Mouse (Mus musculus) heart, postnatal 0 days (tissue): ENCODE data around the gene Psma6. TPM values are rescaled to one million over a fixed set of nuclear protein-coding genes. Genes with fewer than 3 reads are reported as not detected.

ENCODE experiments used
- ATAC-seq: fragments of 200-750 bp; cut with Nextera tagmentation; 2 replicates; pipeline ENCODE4 v1.8.0; 2017; ENCODE audit warnings: low read depth, moderate number of reproducible peaks, moderate library complexity; ENCODE audit not compliant: insufficient read depth
- DNase-seq: peaks from one replicate; pipeline ENCODE4 v3.0.0-alpha.2; 2016; ENCODE audit warnings: low spot score
- H3K27ac ChIP-seq: fragments of 300-500 bp; sonication (generic); 2 replicates; pipeline ENCODE4 v1.5.1; 2014; ENCODE audit warnings: low read depth, mild to moderate bottlenecking
- H3K27me3 ChIP-seq: fragments of 300-500 bp; sonication (generic); 2 replicates; pipeline ENCODE4 v1.6.1; 2014; ENCODE audit warnings: low read length, mixed read lengths; ENCODE audit not compliant: control insufficient read depth, insufficient read depth
- H3K36me3 ChIP-seq: fragments of 300-500 bp; sonication (generic); replicated peaks from 2 replicates; pipeline ENCODE4 v1.6.1; 2014; ENCODE audit warnings: low read length, mixed read lengths; ENCODE audit not compliant: control insufficient read depth, insufficient read depth
- H3K4me1 ChIP-seq: fragments of 300-500 bp; sonication (generic); 2 replicates; pipeline ENCODE4 v1.6.1; 2014; ENCODE audit warnings: antibody characterized with exemption; ENCODE audit not compliant: control insufficient read depth, insufficient read depth
- H3K4me2 ChIP-seq: fragments of 300-500 bp; sonication (generic); 2 replicates; pipeline ENCODE4 v1.6.1; 2014; ENCODE audit warnings: low read depth, mild to moderate bottlenecking, low read length, moderate library complexity
- H3K4me3 ChIP-seq: fragments of 300-500 bp; sonication (generic); 2 replicates; pipeline ENCODE4 v1.5.1; 2014; ENCODE audit warnings: low read depth, low read length
- H3K9ac ChIP-seq: fragments of 300-500 bp; sonication (generic); replicated peaks from 2 replicates; pipeline ENCODE4 v1.6.1; 2014; ENCODE audit warnings: low read depth, low read length, mixed read lengths
- H3K9me3 ChIP-seq: fragments of 300-500 bp; sonication (generic); replicated peaks from 2 replicates; pipeline ENCODE4 v1.6.1; 2016; ENCODE audit warnings: low read length; ENCODE audit not compliant: control insufficient read depth
- CTCF ChIP-seq: IDR thresholded peaks from 2 replicates; pipeline ENCODE4 v1.5.1; 2016; ENCODE audit warnings: antibody characterized with exemption, control low read depth, low read depth
- EP300 ChIP-seq: IDR thresholded peaks from 2 replicates; pipeline ENCODE4 v1.6.1; 2016; ENCODE audit warnings: antibody characterized with exemption, low read depth
- WGBS: fragments of 180-500 bp; shearing (Covaris S2); extraction: QIAGEN DNeasy Blood & Tissue Kit; methylation state at CpG from one replicate; pipeline ENCODE4 v1.1.7; 2014; 5-methylcytosine and 5-hydroxymethylcytosine counted together
- polyA plus RNA-seq: library from polyadenylated mRNA; unstranded; fragments of >200 nt; fragmentation: Nextera tagmentation; extraction: Ambion mirVana; gene quantifications from 2 replicates; pipeline ENCODE4 v1.2.1, GENCODE M21; 2015
- total RNA-seq: library from RNA; depleted of rRNA; stranded (reverse); fragments of >200 nt; gene quantifications from 2 replicates; pipeline ENCODE4 v1.2.3, GENCODE M21; 2014; ENCODE audit warnings: low replicate concordance

Psma6 gene
- total and polyA plus RNA-seq, 2 experiments from 2014 or later: 75.8 to 383 TPM

DNA sequence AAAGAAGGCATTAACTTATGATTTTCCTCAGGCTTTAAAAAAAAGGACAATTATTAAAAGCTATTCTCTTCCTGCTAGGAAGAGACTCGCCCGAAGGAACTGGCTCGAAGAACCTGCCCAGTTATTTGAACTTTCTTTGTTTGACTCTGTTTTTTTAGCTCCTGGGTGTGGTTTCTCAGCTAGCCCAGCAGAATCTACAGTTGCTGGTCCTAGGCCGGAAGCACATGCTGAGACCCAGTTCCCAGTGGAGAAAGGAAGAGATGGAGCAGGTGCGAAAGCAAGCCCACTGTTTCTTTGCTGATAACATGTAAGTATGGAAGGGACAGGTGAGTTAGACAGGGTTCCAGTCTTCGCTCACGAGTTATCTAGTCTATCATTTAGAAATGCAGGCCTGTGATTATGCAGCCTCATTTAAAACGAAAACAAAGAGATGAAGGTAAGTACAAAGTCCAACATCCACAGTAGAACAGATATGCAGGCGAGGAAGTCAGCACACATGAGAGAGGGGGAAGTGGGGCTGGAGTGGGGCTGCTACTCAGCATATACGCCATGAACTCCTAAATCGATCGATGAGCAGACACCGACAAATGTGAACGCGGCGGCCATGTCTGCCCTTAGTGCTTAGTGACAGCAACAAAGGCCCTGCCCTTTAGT, 6.9 kb upstream of the Psma6 start:
- Histone ChIP-seq H3K4me2 (no peak overlapping the region), H3K9me3 (no peaks in the 10 kb centered on the region), H3K36me3 (0 out of 2 replicates have a peak, but pooled peaks cover 8% of the 10 kb centered on the region), H3K27ac (no peak overlapping the region), H3K4me1 (no peaks in the 10 kb centered on the region), H3K9ac (no peak overlapping the region), H3K4me3 (no peak overlapping the region), H3K27me3 (no peaks in the 10 kb centered on the region)
- 85% methylated on average over 16 of the region's 16 CpGs for WGBS
- DNase-seq: no peak
- no peak for TF ChIP-seq CTCF
- no peak for TF ChIP-seq EP300
- ATAC-seq: no peak

DNA sequence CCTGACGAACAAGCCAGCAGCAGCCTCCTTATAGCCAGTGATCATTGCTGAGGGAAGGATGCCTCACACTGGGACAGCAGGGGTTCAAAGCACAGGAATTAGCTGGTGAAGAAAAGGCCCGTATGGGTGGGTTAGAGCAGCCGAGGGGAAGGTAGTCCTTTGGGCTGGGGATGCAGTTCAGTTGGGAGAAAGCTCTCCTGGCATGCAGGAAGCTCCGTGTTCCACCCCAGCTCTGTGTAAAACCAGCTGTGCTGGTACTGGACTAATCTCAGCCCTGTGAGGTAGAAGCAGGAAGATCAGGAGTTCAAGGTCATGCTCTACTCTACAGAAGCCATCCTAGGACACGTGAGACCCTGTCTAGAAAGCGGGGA, 6.4 kb upstream of the Psma6 start:
- DNase-seq: no peak
- no peak overlapping the region for H3K9ac ChIP-seq
- TF ChIP-seq CTCF: no peak
- no peak for TF ChIP-seq EP300
- H3K9me3 ChIP-seq: no peaks in the 10 kb centered on the region
- H3K27ac ChIP-seq: no peak overlapping the region
- H3K27me3 ChIP-seq: no peaks in the 10 kb centered on the region
- H3K36me3 ChIP-seq: 0 out of 2 replicates have a peak, but pooled peaks cover 12% of the 10 kb centered on the region
- H3K4me2 ChIP-seq: no peak overlapping the region
- no peak for ATAC-seq
- no peaks in the 10 kb centered on the region for H3K4me1 ChIP-seq
- no peak overlapping the region for H3K4me3 ChIP-seq
- WGBS: 65% methylated on average over 6 of the region's 6 CpGs

DNA sequence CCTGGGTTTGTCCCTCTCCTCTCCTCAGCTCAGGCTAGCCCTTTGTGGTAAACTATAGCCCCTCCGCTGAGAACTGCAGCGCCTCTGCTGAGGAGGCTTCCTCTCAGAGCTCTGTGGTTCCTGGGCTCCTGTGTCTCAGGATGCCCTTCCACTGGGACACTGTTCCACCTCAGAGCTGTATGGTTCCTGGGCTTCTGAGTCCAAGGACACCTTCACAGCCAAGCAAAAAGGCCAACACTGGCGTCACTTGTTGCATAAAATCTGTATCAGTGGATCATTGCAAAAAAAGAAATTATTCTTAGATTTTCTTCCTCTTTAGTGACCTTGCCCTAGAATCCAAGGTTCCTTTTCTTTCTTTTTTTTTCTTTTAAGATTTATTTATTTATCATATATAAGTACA, 804 bp downstream of the Psma6 start:
- 87% methylated on average over 3 of the region's 3 CpGs for WGBS
- Histone ChIP-seq H3K9ac (no peak overlapping the region), H3K4me3 (no peak overlapping the region), H3K36me3 (0 out of 2 replicates have a peak, but pooled peaks cover 8% of the 10 kb centered on the region), H3K9me3 (no peaks in the 10 kb centered on the region), H3K27me3 (no peaks in the 10 kb centered on the region), H3K4me2 (no peak overlapping the region), H3K4me1 (no peaks in the 10 kb centered on the region; the same call in 1 of the 2 replicates), H3K27ac (no peak overlapping the region)
- ATAC-seq (no peak), DNase-seq (no peak)
- TF ChIP-seq EP300 (no peak), CTCF (no peak)

DNA sequence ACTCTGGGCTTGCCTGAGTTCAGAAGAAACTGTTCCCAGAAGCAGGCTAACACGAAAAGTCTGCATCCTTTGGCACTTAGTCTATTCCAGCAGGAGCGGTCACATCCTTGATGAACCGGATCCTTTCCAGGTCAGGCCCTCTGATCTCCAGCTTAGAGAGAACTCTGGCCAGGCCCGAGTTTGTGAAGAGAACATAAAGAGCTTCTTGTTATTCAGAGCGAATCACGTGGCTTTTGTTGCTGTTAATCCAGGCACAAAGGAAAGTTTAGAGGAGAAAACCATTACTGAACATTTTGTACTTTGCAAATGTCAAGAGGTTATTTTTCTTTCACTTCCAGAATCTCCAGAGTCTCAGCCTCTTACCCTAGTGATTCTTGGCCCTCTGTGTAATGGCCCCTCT, 1.9 kb downstream of the Psma6 start:
- no peak overlapping the region for H3K9ac ChIP-seq
- 72% methylated on average over 6 of the region's 6 CpGs for WGBS
- no peaks in the 10 kb centered on the region for H3K27me3 ChIP-seq
- no peak overlapping the region for H3K4me3 ChIP-seq
- no peak overlapping the region for H3K4me2 ChIP-seq
- TF ChIP-seq EP300: no peak
- no peak for TF ChIP-seq CTCF
- DNase-seq (no peak), ATAC-seq (no peak)
- 0 out of 2 replicates have a peak, but pooled peaks cover 8% of the 10 kb centered on the region for H3K36me3 ChIP-seq
- no peaks in the 10 kb centered on the region for H3K9me3 ChIP-seq
- peak overlapping the region; percentile 19; the same call in 1 of the 2 replicates for H3K27ac ChIP-seq
- H3K4me1 ChIP-seq: no peaks in the 10 kb centered on the region; the same call in 1 of the 2 replicates

DNA sequence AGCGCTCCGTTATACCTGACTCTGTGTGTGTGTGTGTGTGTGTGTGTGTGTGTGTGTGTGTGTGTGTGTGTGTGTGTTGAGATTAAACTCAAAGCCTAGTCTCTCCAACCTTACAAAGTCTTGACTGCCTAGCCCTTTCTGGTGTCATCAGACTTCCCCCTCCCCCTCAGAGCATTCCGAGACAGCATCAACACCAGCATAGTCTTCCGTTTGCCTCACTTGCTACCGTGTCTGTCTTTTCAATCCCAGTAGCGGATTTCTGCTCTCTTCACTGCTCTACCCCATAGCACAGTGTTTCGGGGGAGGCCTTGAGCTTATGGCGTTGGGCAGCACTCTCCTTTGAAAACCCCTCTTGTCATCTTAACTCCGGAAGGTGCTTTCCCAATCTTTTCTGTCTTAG, 2.4 kb downstream of the Psma6 start:
- Histone ChIP-seq H3K4me2 (no peak overlapping the region), H3K27me3 (no peaks in the 10 kb centered on the region), H3K36me3 (0 out of 2 replicates have a peak, but pooled peaks cover 8% of the 10 kb centered on the region), H3K4me3 (no peak overlapping the region), H3K27ac (peak overlapping the region; percentile 6; the same call in 1 of the 2 replicates), H3K4me1 (no peaks in the 10 kb centered on the region; the same call in 1 of the 2 replicates), H3K9me3 (no peaks in the 10 kb centered on the region), H3K9ac (no peak overlapping the region)
- TF ChIP-seq CTCF (no peak), EP300 (no peak)
- 74% methylated on average over 9 of the region's 9 CpGs for WGBS
- ATAC-seq (no peak), DNase-seq (no peak)
